Mouse (Mus musculus): ENCODE data around the gene Bcl2a1d. TPM values are rescaled to one million over a fixed set of nuclear protein-coding genes. Genes with fewer than 3 reads are reported as not detected.
"Not testable (repeated sequence)": the region's sequence is repeated elsewhere in the genome, so short reads cannot be mapped to it uniquely, and the experiment has no call there.

Gene Bcl2a1d
- polyA plus RNA-seq, 1 experiment from 2014 or later = 0.82 TPM

- 90% methylated on average over 6 of the region's 6 CpGs for WGBS
- H3K9me3 ChIP-seq (ENCODE audit: control insufficient read depth, low read length) = no peaks in the 10 kb centered on the region
- H3K4me2 ChIP-seq (ENCODE audit: low read depth, low read length) = no peak overlapping the region
- ATAC-seq = no peak
- H3K9ac ChIP-seq (ENCODE audit: low read depth, low read length) = no peak overlapping the region
- no peak overlapping the region for H3K4me3 ChIP-seq (ENCODE audit: low read length)
- no peaks in the 10 kb centered on the region for H3K27me3 ChIP-seq (replicated peaks; ENCODE audit: control insufficient read depth, insufficient read depth, low read length)
- H3K36me3 ChIP-seq (ENCODE audit: control insufficient read depth, insufficient read depth, low read length) = no peaks in the 10 kb centered on the region
- H3K4me1 ChIP-seq (ENCODE audit: control insufficient read depth, insufficient read depth, low read length) = no peaks in the 10 kb centered on the region
- H3K27ac ChIP-seq (ENCODE audit: low read length) = no peak overlapping the region
These were observed 22.4 kb downstream of the Bcl2a1d start for GRCm38 (mm10) chr9:88709304-88709703.

- Histone ChIP-seq H3K9ac (ENCODE audit: low read depth, low read length) (no peak overlapping the region), H3K9me3 (ENCODE audit: control insufficient read depth, low read length) (no peaks in the 10 kb centered on the region)
- 71% methylated on average over 4 of the region's 4 CpGs for WGBS
These were observed 25.0 kb downstream of the Bcl2a1d start for GRCm38 (mm10) chr9:88706700-88707099.

GRCm38 (mm10) chr9:88705157-88705556, 26.6 kb downstream of the Bcl2a1d start:
- 74% methylated on average over 8 of the region's 8 CpGs for WGBS
- not testable (repeated sequence) for H3K4me3 ChIP-seq (ENCODE audit: low read length); H3K27me3 ChIP-seq (replicated peaks; ENCODE audit: control insufficient read depth, insufficient read depth, low read length); H3K4me1 ChIP-seq (ENCODE audit: control insufficient read depth, insufficient read depth, low read length); H3K9me3 ChIP-seq (ENCODE audit: control insufficient read depth, low read length); H3K27ac ChIP-seq (ENCODE audit: low read length); ATAC-seq; H3K36me3 ChIP-seq (ENCODE audit: control insufficient read depth, insufficient read depth, low read length); H3K4me2 ChIP-seq (ENCODE audit: low read depth, low read length); H3K9ac ChIP-seq (ENCODE audit: low read depth, low read length)

More at GRCm38 (mm10) chr9:88706700-88707099, 25.0 kb downstream of the Bcl2a1d start:
- Histone ChIP-seq H3K27me3 (replicated peaks; ENCODE audit: control insufficient read depth, insufficient read depth, low read length) (no peaks in the 10 kb centered on the region), H3K4me3 (ENCODE audit: low read length) (no peak overlapping the region), H3K4me2 (ENCODE audit: low read depth, low read length) (no peak overlapping the region), H3K27ac (ENCODE audit: low read length) (no peak overlapping the region), H3K36me3 (ENCODE audit: control insufficient read depth, insufficient read depth, low read length) (no peaks in the 10 kb centered on the region), H3K4me1 (ENCODE audit: control insufficient read depth, insufficient read depth, low read length) (no peaks in the 10 kb centered on the region)
- ATAC-seq = no peak

DNA sequence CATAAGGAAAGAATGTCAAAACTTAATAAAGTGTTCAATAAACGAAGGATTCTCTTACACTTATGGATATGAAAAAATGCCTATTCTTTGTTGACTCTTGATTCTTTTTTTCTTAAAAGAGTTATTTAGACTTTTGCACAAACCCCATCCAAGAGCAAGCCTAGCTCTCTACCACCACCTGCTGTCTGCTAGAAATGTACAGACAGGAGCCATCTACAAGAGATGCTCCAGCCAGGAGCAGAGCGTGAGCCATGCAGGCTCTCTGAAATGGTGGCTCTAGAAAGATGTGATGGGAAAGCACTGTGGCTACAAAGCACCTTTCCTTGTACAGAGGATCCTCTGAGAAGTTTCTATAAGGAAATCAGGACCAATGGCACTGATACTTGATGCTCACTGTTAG, 33.0 kb downstream of the Bcl2a1d start:
- not testable (repeated sequence) for H3K27ac ChIP-seq (ENCODE audit: low read length); H3K4me1 ChIP-seq (ENCODE audit: control insufficient read depth, insufficient read depth, low read length); H3K36me3 ChIP-seq (ENCODE audit: control insufficient read depth, insufficient read depth, low read length); ATAC-seq; H3K4me3 ChIP-seq (ENCODE audit: low read length); H3K4me2 ChIP-seq (ENCODE audit: low read depth, low read length); H3K9me3 ChIP-seq (ENCODE audit: control insufficient read depth, low read length); H3K27me3 ChIP-seq (replicated peaks; ENCODE audit: control insufficient read depth, insufficient read depth, low read length); H3K9ac ChIP-seq (ENCODE audit: low read depth, low read length)
- WGBS = no CpG with 5 or more reads among the region's 2 CpGs

- not testable (repeated sequence) for H3K27ac ChIP-seq (ENCODE audit: low read length); H3K27me3 ChIP-seq (replicated peaks; ENCODE audit: control insufficient read depth, insufficient read depth, low read length); H3K9ac ChIP-seq (ENCODE audit: low read depth, low read length); H3K9me3 ChIP-seq (ENCODE audit: control insufficient read depth, low read length); H3K4me2 ChIP-seq (ENCODE audit: low read depth, low read length); ATAC-seq; H3K4me1 ChIP-seq (ENCODE audit: control insufficient read depth, insufficient read depth, low read length); H3K4me3 ChIP-seq (ENCODE audit: low read length); H3K36me3 ChIP-seq (ENCODE audit: control insufficient read depth, insufficient read depth, low read length)
- 66% methylated on average over 2 of the region's 2 CpGs for WGBS
These were observed 40.4 kb downstream of the Bcl2a1d start for GRCm38 (mm10) chr9:88691307-88691706.

DNA sequence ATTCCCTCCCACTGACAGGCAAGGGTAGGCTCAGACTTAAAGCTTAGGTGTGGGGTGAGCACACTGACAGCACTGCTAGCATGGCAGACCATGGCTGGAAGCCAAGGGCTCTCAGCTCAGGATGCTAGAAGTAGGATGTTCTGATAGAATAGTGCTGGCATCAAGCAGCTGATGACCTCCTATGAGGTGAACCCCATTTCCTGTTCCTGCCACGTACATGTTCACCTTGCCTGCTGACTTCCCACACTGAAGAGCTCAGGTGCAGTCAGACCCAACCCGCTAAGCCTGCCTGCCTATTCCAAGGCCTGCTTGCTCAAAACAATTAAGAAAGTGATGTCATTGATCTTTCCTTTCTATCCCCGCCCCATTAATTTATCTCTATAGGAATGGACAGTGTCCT, 42.3 kb downstream of the Bcl2a1d start:
- not testable (repeated sequence) for H3K27me3 ChIP-seq (replicated peaks; ENCODE audit: control insufficient read depth, insufficient read depth, low read length); H3K4me3 ChIP-seq (ENCODE audit: low read length); H3K9me3 ChIP-seq (ENCODE audit: control insufficient read depth, low read length); H3K9ac ChIP-seq (ENCODE audit: low read depth, low read length); H3K36me3 ChIP-seq (ENCODE audit: control insufficient read depth, insufficient read depth, low read length); H3K4me1 ChIP-seq (ENCODE audit: control insufficient read depth, insufficient read depth, low read length); ATAC-seq; H3K4me2 ChIP-seq (ENCODE audit: low read depth, low read length); H3K27ac ChIP-seq (ENCODE audit: low read length)
- 94% methylated on average over 3 of the region's 3 CpGs for whole genome bisulfite sequencing

GRCm38 (mm10) chr9:88686719-88687118, 45.0 kb downstream of the Bcl2a1d start:
- H3K36me3 ChIP-seq (ENCODE audit: control insufficient read depth, insufficient read depth, low read length); H3K4me2 ChIP-seq (ENCODE audit: low read depth, low read length); H3K27ac ChIP-seq (ENCODE audit: low read length); H3K4me1 ChIP-seq (ENCODE audit: control insufficient read depth, insufficient read depth, low read length); H3K4me3 ChIP-seq (ENCODE audit: low read length); ATAC-seq; H3K27me3 ChIP-seq (replicated peaks; ENCODE audit: control insufficient read depth, insufficient read depth, low read length); H3K9me3 ChIP-seq (ENCODE audit: control insufficient read depth, low read length); H3K9ac ChIP-seq (ENCODE audit: low read depth, low read length): not testable (repeated sequence)
- 70% methylated on average over 1 of the region's 1 CpGs for WGBS

Other genes with a start within 250 kb of the Bcl2a1d start
- 60.2 and 72.3 TPM in 2 replicates for gene Syncrip, start 249.3 kb downstream of the Bcl2a1d start, polyA plus RNA-seq (2015; fragmentation: Nextera tagmentation; extraction: Ambion mirVana)
- gene Zfp949, start 183.9 kb downstream of the Bcl2a1d start, polyA plus RNA-seq (2015; fragmentation: Nextera tagmentation; extraction: Ambion mirVana) = 7.4 and 7.5 TPM in 2 replicates
- gene Trim43a, start 151.0 kb downstream of the Bcl2a1d start, polyA plus RNA-seq (2015; fragmentation: Nextera tagmentation; extraction: Ambion mirVana) = 0.13 TPM in 1 of 2 replicates, not detected in the other
- gene Mthfsl, start 11.6 kb downstream of the Bcl2a1d start, polyA plus RNA-seq (2015; fragmentation: Nextera tagmentation; extraction: Ambion mirVana) = 40.2 and 49.1 TPM in 2 replicates
- gene Trim43c, start 107.2 kb upstream of the Bcl2a1d start, polyA plus RNA-seq (2015; fragmentation: Nextera tagmentation; extraction: Ambion mirVana) = 0.10 and 0.18 TPM in 2 replicates
- gene Bcl2a1a, start 225.0 kb upstream of the Bcl2a1d start, polyA plus RNA-seq (2015; fragmentation: Nextera tagmentation; extraction: Ambion mirVana) = 2.2 and 2.4 TPM in 2 replicates

Data from intestine, embryonic 16.5 days (tissue).